Mouse (Mus musculus) midbrain, embryonic 12.5 days (tissue): ENCODE data around the gene Pclo. TPM values are rescaled to one million over a fixed set of nuclear protein-coding genes. Genes with fewer than 3 reads are reported as not detected.

Source experiments
- ATAC-seq: fragments of 200-750 bp; cut with Nextera tagmentation; 2 replicates; pipeline ENCODE4 v1.8.0; 2017; ENCODE audit warnings: low read depth, moderate TSS enrichment, moderate library complexity; ENCODE audit not compliant: low FRiP score
- H3K27ac ChIP-seq: fragments of 300-500 bp; sonication (generic); replicated peaks from 2 replicates; pipeline ENCODE4 v1.5.1; 2016; ENCODE audit warnings: mild to moderate bottlenecking
- H3K27me3 ChIP-seq: fragments of 300-500 bp; sonication (generic); 2 replicates; pipeline ENCODE4 v1.6.1; 2016; ENCODE audit warnings: mild to moderate bottlenecking
- H3K36me3 ChIP-seq: fragments of 300-500 bp; sonication (generic); 2 replicates; pipeline ENCODE4 v1.6.1; 2016
- H3K4me1 ChIP-seq: fragments of 300-500 bp; sonication (generic); 2 replicates; pipeline ENCODE4 v1.6.1; 2016
- H3K4me2 ChIP-seq: fragments of 300-500 bp; sonication (generic); replicated peaks from 2 replicates; pipeline ENCODE4 v1.6.1; 2016; ENCODE audit warnings: mild to moderate bottlenecking, moderate library complexity
- H3K4me3 ChIP-seq: fragments of 300-500 bp; sonication (generic); 2 replicates; pipeline ENCODE4 v1.5.1; 2016; ENCODE audit warnings: mild to moderate bottlenecking
- H3K9ac ChIP-seq: fragments of 300-500 bp; sonication (generic); replicated peaks from 2 replicates; pipeline ENCODE4 v1.6.1; 2016; ENCODE audit warnings: mild to moderate bottlenecking, moderate library complexity
- H3K9me3 ChIP-seq: fragments of 300-500 bp; sonication (generic); 2 replicates; pipeline ENCODE4 v1.6.1; 2016; ENCODE audit warnings: mild to moderate bottlenecking
- WGBS: fragments of 180-500 bp; shearing (Covaris S2); methylation state at CpG from one replicate; pipeline ENCODE4 v1.1.7; 2016; 5-methylcytosine and 5-hydroxymethylcytosine counted together
- polyA plus RNA-seq: library from polyadenylated mRNA; unstranded; fragments of >200 nt; fragmentation: Nextera tagmentation; extraction: Ambion mirVana; gene quantifications from 2 replicates; pipeline ENCODE4 v1.2.1, GENCODE M21; 2016

Gene Pclo
- polyA plus RNA-seq, 1 experiment from 2014 or later: 3.0 TPM

- no peak overlapping the region for H3K9ac ChIP-seq
- H3K4me3 ChIP-seq: no peak overlapping the region
- H3K9me3 ChIP-seq: no peaks in the 10 kb centered on the region
- no peak overlapping the region for H3K27ac ChIP-seq
- H3K36me3 ChIP-seq: no peaks in the 10 kb centered on the region
- H3K4me1 ChIP-seq: no peaks in the 10 kb centered on the region
- no peaks in the 10 kb centered on the region for H3K27me3 ChIP-seq
- no peak overlapping the region for H3K4me2 ChIP-seq
- ATAC-seq: no peak
These were observed 186.2 kb downstream of the Pclo start for GRCm38 (mm10) chr5:14700900-14701299.

GRCm38 (mm10) chr5:14705423-14705822 is 190.7 kb downstream of the Pclo start:
- no peak overlapping the region for H3K4me2 ChIP-seq
- no peak overlapping the region for H3K9ac ChIP-seq
- no peak overlapping the region for H3K4me3 ChIP-seq
- H3K4me1 ChIP-seq: no peaks in the 10 kb centered on the region
- no peaks in the 10 kb centered on the region for H3K9me3 ChIP-seq
- H3K27me3 ChIP-seq: no peaks in the 10 kb centered on the region
- no peak for ATAC-seq
- no peaks in the 10 kb centered on the region for H3K36me3 ChIP-seq
- 73% methylated on average over 2 of the region's 2 CpGs for WGBS
- H3K27ac ChIP-seq: no peak overlapping the region

GRCm38 (mm10) chr5:14707311-14707710 is 192.6 kb downstream of the Pclo start:
- no peak for ATAC-seq
- H3K27ac ChIP-seq: no peak overlapping the region
- no peaks in the 10 kb centered on the region for H3K36me3 ChIP-seq
- WGBS: 56% methylated on average over 4 of the region's 4 CpGs
- H3K9ac ChIP-seq: no peak overlapping the region
- H3K9me3 ChIP-seq: no peaks in the 10 kb centered on the region
- H3K4me2 ChIP-seq: no peak overlapping the region
- H3K27me3 ChIP-seq: no peaks in the 10 kb centered on the region
- no peak overlapping the region for H3K4me3 ChIP-seq
- no peaks in the 10 kb centered on the region for H3K4me1 ChIP-seq

DNA sequence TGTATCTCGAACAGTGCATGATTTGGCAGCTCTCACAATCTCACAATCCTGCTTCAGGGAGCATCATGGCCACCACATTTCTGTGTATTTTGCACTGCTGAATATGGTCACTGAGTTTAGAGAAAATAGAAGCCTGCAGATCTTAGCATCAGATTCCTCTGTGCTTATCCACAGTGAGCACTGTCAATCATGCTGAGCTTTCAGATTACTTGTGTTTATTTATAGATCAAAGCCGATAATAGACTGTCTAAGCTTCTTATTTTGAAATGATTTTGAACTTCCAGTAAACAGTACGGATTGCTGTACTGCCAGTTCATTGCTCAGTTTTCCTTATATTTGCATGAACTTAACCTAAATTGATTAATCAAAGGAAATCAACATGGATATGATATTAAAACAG is 208.9 kb downstream of the Pclo start:
- 0 out of 2 replicates have a peak, but pooled peaks cover 3% of the 10 kb centered on the region for H3K36me3 ChIP-seq
- no peak overlapping the region for H3K9ac ChIP-seq
- no peaks in the 10 kb centered on the region for H3K27me3 ChIP-seq
- 0 out of 2 replicates have a peak, but pooled peaks cover 3% of the 10 kb centered on the region for H3K9me3 ChIP-seq
- no peak overlapping the region for H3K27ac ChIP-seq
- H3K4me1 ChIP-seq: no peaks in the 10 kb centered on the region
- H3K4me3 ChIP-seq: no peak overlapping the region
- ATAC-seq: no peak
- no peak overlapping the region for H3K4me2 ChIP-seq
- 78% methylated on average over 3 of the region's 3 CpGs for WGBS

DNA sequence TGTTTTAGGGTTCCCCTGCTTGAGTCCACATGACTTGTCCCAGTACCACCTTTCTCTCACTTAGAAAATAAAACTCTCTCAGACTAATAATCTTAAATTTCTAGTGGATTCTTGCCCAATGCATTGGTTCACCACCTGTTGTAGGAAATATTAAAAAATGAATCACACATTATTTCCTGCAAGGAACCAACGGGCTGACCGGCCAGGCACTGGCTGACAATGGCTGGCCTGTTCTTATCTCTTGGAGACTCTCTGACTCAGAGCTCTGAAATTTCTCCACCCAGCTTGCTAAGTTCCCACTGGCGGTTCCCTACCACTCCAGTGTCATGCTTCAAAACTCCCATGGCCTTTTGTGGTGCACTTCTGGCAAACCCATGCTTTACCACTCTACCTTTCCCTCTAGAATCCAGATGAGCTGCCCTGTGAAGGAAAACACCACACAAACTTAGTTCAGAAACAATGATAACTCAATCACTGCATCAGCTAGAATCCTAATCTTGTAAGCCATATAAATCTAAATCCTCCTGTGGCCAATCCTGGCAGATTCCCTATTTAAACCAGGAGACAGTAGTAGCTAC is 214.0 kb downstream of the Pclo start:
- Histone ChIP-seq H3K9ac (no peak overlapping the region), H3K36me3 (0 out of 2 replicates have a peak, but pooled peaks cover 3% of the 10 kb centered on the region), H3K4me3 (no peak overlapping the region), H3K4me1 (no peaks in the 10 kb centered on the region), H3K9me3 (0 out of 2 replicates have a peak, but pooled peaks cover 3% of the 10 kb centered on the region), H3K27ac (no peak overlapping the region), H3K4me2 (no peak overlapping the region), H3K27me3 (no peaks in the 10 kb centered on the region)
- 84% methylated on average over 3 of the region's 3 CpGs for WGBS
- no peak for ATAC-seq

DNA sequence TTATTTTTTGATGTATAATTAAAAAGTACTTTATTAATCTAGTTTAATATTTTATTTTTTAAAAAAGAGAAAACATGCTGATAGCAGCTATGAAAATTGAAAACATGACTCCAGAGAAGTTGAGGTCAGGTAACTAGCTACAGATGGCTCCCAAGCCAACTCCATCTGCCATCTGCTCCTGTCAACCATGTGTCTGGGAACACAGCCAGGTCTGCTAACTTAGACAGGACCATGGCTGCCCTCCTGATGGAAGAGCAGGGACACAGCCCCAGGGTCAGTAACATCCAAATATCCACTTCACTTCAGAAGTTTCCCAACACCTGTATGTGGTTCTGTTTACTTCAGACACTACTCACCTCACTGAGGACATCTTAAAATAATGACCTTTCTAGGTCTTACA is 236.2 kb downstream of the Pclo start:
- H3K9ac ChIP-seq: no peak overlapping the region
- no peak overlapping the region for H3K4me3 ChIP-seq
- no peak for ATAC-seq
- no peaks in the 10 kb centered on the region for H3K36me3 ChIP-seq
- no peak overlapping the region for H3K4me2 ChIP-seq
- no peaks in the 10 kb centered on the region for H3K9me3 ChIP-seq
- no peak overlapping the region for H3K27ac ChIP-seq
- H3K27me3 ChIP-seq: no peaks in the 10 kb centered on the region
- no peaks in the 10 kb centered on the region for H3K4me1 ChIP-seq

- Histone ChIP-seq H3K4me1 (no peaks in the 10 kb centered on the region), H3K9me3 (no peaks in the 10 kb centered on the region), H3K36me3 (no peaks in the 10 kb centered on the region), H3K4me3 (no peak overlapping the region), H3K27ac (no peak overlapping the region), H3K4me2 (no peak overlapping the region), H3K9ac (no peak overlapping the region), H3K27me3 (no peaks in the 10 kb centered on the region)
- ATAC-seq: no peak
- 92% methylated on average over 11 of the region's 11 CpGs for WGBS
These were observed 252.0 kb downstream of the Pclo start for GRCm38 (mm10) chr5:14766686-14767085.

DNA sequence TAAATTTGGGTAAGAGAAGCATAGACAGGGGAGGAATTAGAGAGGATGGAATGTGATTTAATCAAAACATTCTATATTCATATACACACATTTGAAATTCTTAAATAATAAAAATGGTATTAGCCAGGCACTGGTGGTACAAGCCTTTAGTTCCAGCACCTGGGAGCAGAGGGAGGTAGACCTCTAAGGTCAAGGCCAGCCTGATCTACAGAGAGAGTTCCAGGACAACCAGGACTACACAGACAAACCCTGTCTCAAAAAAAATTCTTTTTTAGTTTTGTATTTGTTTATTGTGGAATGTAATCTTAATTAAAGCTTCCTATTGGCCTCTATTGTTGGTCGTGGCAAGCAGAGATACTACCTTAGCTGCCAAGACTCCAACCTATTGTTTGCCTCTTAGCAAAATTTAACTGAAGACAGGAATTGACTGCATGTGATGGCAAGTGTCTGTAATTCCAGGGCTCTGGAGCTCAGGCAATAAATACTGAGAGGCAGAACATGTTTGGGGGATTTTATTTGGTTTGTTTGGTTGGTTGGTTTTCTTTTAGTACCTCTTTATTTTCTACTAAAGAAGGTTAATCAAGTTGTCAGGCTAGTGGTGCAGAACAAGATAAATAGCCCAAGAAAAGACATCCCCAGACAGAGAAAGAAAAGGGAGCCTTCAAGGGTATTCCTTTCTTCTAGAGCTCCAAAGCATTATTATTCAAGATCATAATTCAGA is 267.8 kb downstream of the Pclo start:
- Histone ChIP-seq H3K9ac (no peak overlapping the region), H3K4me1 (no peaks in the 10 kb centered on the region), H3K4me3 (no peak overlapping the region), H3K27me3 (no peaks in the 10 kb centered on the region), H3K36me3 (no peaks in the 10 kb centered on the region), H3K27ac (no peak overlapping the region), H3K9me3 (no peaks in the 10 kb centered on the region), H3K4me2 (no peak overlapping the region)
- WGBS: 29% methylated on average over 1 of the region's 1 CpGs
- no peak for ATAC-seq

DNA sequence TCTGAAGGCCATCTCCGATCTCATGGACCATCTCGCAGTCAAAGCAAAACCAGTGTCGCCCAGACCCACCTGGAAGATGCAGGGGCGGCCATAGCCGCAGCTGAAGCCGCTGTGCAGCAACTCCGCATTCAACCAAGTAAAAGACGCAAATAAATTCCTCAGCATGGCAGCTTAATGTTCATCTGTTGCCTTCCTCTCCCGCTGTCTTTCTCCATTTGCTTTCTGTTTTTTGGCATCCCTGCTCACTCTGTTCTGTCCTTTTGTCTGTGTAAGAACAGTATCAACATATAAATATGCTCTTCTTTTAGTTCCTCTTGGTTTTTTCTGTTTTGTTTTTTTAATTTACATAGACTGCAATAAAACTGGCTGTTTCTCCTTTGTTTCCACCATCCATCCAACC is 279.2 kb downstream of the Pclo start:
- H3K27me3 ChIP-seq: no peaks in the 10 kb centered on the region
- no peak overlapping the region for H3K4me2 ChIP-seq
- no peaks in the 10 kb centered on the region for H3K4me1 ChIP-seq
- H3K36me3 ChIP-seq: no peaks in the 10 kb centered on the region
- no peak overlapping the region for H3K27ac ChIP-seq
- no peaks in the 10 kb centered on the region for H3K9me3 ChIP-seq
- H3K4me3 ChIP-seq: no peak overlapping the region
- ATAC-seq: no peak
- no peak overlapping the region for H3K9ac ChIP-seq
- WGBS: 91% methylated on average over 9 of the region's 9 CpGs

DNA sequence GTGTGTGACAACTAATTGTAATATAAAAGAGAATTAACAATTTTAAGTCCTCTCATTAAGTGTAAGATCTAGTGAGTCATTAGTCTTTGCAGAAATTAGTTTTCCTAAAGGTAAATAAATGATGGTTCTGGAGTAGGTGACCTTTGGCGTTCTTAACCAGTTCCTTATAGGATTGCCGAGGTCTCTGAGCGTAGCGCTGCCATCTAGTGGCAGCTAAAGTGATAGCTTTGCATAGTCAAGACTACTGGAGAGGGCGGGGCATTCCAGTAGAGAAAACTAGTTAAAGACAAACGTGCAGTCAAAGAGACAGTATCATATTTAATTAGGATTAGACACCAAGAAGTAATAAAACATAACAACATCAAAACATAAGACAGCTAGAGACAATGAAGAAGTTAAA is 292.4 kb downstream of the Pclo start:
- peak; percentile 90 for ATAC-seq
- H3K9me3 ChIP-seq: no peaks in the 10 kb centered on the region
- H3K4me3 ChIP-seq: no peak overlapping the region
- H3K4me1 ChIP-seq: no peaks in the 10 kb centered on the region
- no peak overlapping the region for H3K4me2 ChIP-seq
- 3% methylated on average over 6 of the region's 6 CpGs for WGBS
- H3K9ac ChIP-seq: no peak overlapping the region
- H3K27ac ChIP-seq: no peak overlapping the region
- H3K27me3 ChIP-seq: no peaks in the 10 kb centered on the region
- no peaks in the 10 kb centered on the region for H3K36me3 ChIP-seq

DNA sequence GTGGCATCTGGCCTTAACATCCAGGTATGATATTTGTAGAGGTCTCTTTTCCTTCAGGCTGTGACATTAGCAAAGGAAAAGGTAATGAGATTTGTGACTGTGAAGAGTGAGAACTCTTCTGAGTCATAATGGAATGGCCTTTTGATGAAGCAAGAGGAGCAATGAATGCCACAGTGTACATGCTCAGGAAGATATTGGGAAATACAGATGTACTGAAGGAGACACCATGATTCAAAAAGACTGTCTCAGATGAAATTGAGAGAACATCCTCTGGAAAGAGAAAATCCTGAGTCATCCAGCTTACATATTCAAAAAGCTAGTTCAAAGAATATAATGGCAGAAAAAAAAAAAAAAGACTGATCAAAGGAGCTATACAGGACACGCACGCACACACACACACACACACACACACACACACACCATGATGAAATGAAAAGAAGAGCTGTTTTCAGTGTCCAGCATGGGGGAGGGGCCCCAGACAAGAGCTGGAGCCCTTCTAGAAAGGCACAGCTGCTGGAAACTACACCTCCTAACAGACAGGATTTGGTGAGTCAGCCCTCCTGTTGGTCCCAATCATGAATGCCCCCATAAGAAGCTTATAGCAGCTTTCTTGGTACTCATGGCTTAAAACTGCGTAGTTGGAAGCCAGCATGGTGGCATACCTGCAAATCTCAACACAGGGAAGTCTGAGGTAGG is 318.6 kb downstream of the Pclo start:
- H3K4me2 ChIP-seq: no peak overlapping the region
- H3K27me3 ChIP-seq: no peaks in the 10 kb centered on the region
- H3K27ac ChIP-seq: no peak overlapping the region
- peaks cover 13% of the 10 kb centered on the region for H3K4me1 ChIP-seq
- H3K9me3 ChIP-seq: no peaks in the 10 kb centered on the region
- ATAC-seq: peak; percentile 63
- WGBS: 11% methylated on average over 1 of the region's 3 CpGs
- no peaks in the 10 kb centered on the region for H3K36me3 ChIP-seq
- no peak overlapping the region for H3K4me3 ChIP-seq
- H3K9ac ChIP-seq: no peak overlapping the region

GRCm38 (mm10) chr5:14834155-14834991 is 319.7 kb downstream of the Pclo start:
- 39% methylated on average over 4 of the region's 4 CpGs for WGBS
- Histone ChIP-seq H3K36me3 (no peaks in the 10 kb centered on the region), H3K4me1 (peaks cover 13% of the 10 kb centered on the region), H3K9me3 (no peaks in the 10 kb centered on the region), H3K27me3 (no peaks in the 10 kb centered on the region), H3K9ac (no peak overlapping the region), H3K27ac (no peak overlapping the region), H3K4me3 (no peak overlapping the region), H3K4me2 (no peak overlapping the region)
- ATAC-seq: peak; percentile 82
